Mouse (Mus musculus) embryonic facial prominence, embryonic 12.5 days (tissue): ENCODE measurements around the gene Tax1bp3. TPM values are rescaled to one million over a fixed set of nuclear protein-coding genes. Genes with fewer than 3 reads are reported as not detected.

Source experiments
- ATAC-seq: fragments of 200-750 bp; cut with Nextera tagmentation; 2 replicates; pipeline ENCODE4 v1.8.0; 2017; ENCODE audit not compliant: insufficient number of reproducible peaks, insufficient read depth, low FRiP score, low TSS enrichment
- H3K27ac ChIP-seq: fragments of 300-500 bp; sonication (generic); 2 replicates; pipeline ENCODE4 v1.5.1; 2016; ENCODE audit warnings: mild to moderate bottlenecking
- H3K27me3 ChIP-seq: fragments of 300-500 bp; sonication (generic); 2 replicates; pipeline ENCODE4 v1.6.1; 2016; ENCODE audit warnings: mild to moderate bottlenecking, moderate library complexity
- H3K36me3 ChIP-seq: fragments of 300-500 bp; sonication (generic); 2 replicates; pipeline ENCODE4 v1.6.1; 2016; ENCODE audit warnings: mild to moderate bottlenecking
- H3K4me1 ChIP-seq: fragments of 300-500 bp; sonication (generic); 2 replicates; pipeline ENCODE4 v1.6.1; 2016
- H3K4me2 ChIP-seq: fragments of 300-500 bp; sonication (generic); replicated peaks from 2 replicates; pipeline ENCODE4 v1.6.1; 2016; ENCODE audit warnings: mild to moderate bottlenecking, moderate library complexity
- H3K4me3 ChIP-seq: fragments of 300-500 bp; sonication (generic); 2 replicates; pipeline ENCODE4 v1.5.1; 2016; ENCODE audit warnings: mild to moderate bottlenecking
- H3K9ac ChIP-seq: fragments of 300-500 bp; sonication (generic); 2 replicates; pipeline ENCODE4 v1.6.1; 2016; ENCODE audit warnings: mild to moderate bottlenecking, moderate library complexity
- H3K9me3 ChIP-seq: fragments of 300-500 bp; sonication (generic); 2 replicates; pipeline ENCODE4 v1.6.1; 2016; ENCODE audit warnings: mild to moderate bottlenecking, moderate library complexity
- whole genome bisulfite sequencing: fragments of 180-500 bp; shearing (Covaris S2); methylation state at CpG from one replicate; pipeline ENCODE4 v1.1.7; 2016; 5-methylcytosine and 5-hydroxymethylcytosine counted together
- polyA plus RNA-seq: library from polyadenylated mRNA; unstranded; fragments of >200 nt; fragmentation: Nextera tagmentation; extraction: Ambion mirVana; gene quantifications from 2 replicates; pipeline ENCODE4 v1.2.1, GENCODE M21; 2016

Gene Tax1bp3
- polyA plus RNA-seq, 1 experiment from 2014 or later: 206 TPM

GRCm38 (mm10) chr11:73201597-73201996 lies 24.7 kb downstream of the Tax1bp3 start:
- H3K4me3 ChIP-seq: no peak overlapping the region
- no peak overlapping the region for H3K27ac ChIP-seq
- no peaks in the 10 kb centered on the region for H3K27me3 ChIP-seq
- ATAC-seq: no peak
- H3K4me2 ChIP-seq: no peak overlapping the region
- no peaks in the 10 kb centered on the region for H3K36me3 ChIP-seq
- 28% methylated on average over 4 of the region's 4 CpGs for WGBS
- H3K9me3 ChIP-seq: no peaks in the 10 kb centered on the region
- H3K4me1 ChIP-seq: peaks cover 9% of the 10 kb centered on the region
- no peak overlapping the region for H3K9ac ChIP-seq

GRCm38 (mm10) chr11:73203895-73204294 lies 27.0 kb downstream of the Tax1bp3 start:
- no peaks in the 10 kb centered on the region for H3K4me1 ChIP-seq
- no peaks in the 10 kb centered on the region for H3K27me3 ChIP-seq
- H3K4me3 ChIP-seq: no peak overlapping the region
- no peak overlapping the region for H3K27ac ChIP-seq
- no peak overlapping the region for H3K9ac ChIP-seq
- no peak overlapping the region for H3K4me2 ChIP-seq
- 82% methylated on average over 8 of the region's 8 CpGs for whole genome bisulfite sequencing
- ATAC-seq: no peak
- H3K36me3 ChIP-seq: no peaks in the 10 kb centered on the region
- H3K9me3 ChIP-seq: no peaks in the 10 kb centered on the region

GRCm38 (mm10) chr11:73205194-73205593 lies 28.3 kb downstream of the Tax1bp3 start:
- 60% methylated on average over 7 of the region's 7 CpGs for WGBS
- H3K27me3 ChIP-seq: no peaks in the 10 kb centered on the region
- no peaks in the 10 kb centered on the region for H3K9me3 ChIP-seq
- H3K9ac ChIP-seq: no peak overlapping the region
- no peak overlapping the region for H3K4me3 ChIP-seq
- ATAC-seq: no peak
- H3K4me1 ChIP-seq: no peaks in the 10 kb centered on the region
- no peaks in the 10 kb centered on the region for H3K36me3 ChIP-seq
- no peak overlapping the region for H3K27ac ChIP-seq
- H3K4me2 ChIP-seq: no peak overlapping the region

GRCm38 (mm10) chr11:73207621-73208020 lies 30.7 kb downstream of the Tax1bp3 start:
- no peaks in the 10 kb centered on the region for H3K4me1 ChIP-seq
- no peak overlapping the region for H3K9ac ChIP-seq
- no peaks in the 10 kb centered on the region for H3K9me3 ChIP-seq
- H3K27ac ChIP-seq: no peak overlapping the region
- 79% methylated on average over 2 of the region's 2 CpGs for WGBS
- no peak overlapping the region for H3K4me3 ChIP-seq
- no peak for ATAC-seq
- H3K4me2 ChIP-seq: no peak overlapping the region
- no peaks in the 10 kb centered on the region for H3K36me3 ChIP-seq
- no peaks in the 10 kb centered on the region for H3K27me3 ChIP-seq

GRCm38 (mm10) chr11:73213956-73214355 lies 37.1 kb downstream of the Tax1bp3 start:
- H3K4me3 ChIP-seq: no peak overlapping the region
- H3K9me3 ChIP-seq: no peaks in the 10 kb centered on the region
- no peak for ATAC-seq
- H3K27ac ChIP-seq: no peak overlapping the region
- H3K9ac ChIP-seq: no peak overlapping the region
- no peaks in the 10 kb centered on the region for H3K36me3 ChIP-seq
- H3K27me3 ChIP-seq: no peaks in the 10 kb centered on the region
- no peaks in the 10 kb centered on the region for H3K4me1 ChIP-seq
- H3K4me2 ChIP-seq: no peak overlapping the region
- 80% methylated on average over 3 of the region's 3 CpGs for WGBS

- H3K9me3 ChIP-seq: no peaks in the 10 kb centered on the region
- H3K27ac ChIP-seq: no peak overlapping the region
- 61% methylated on average over 2 of the region's 2 CpGs for WGBS
- H3K4me2 ChIP-seq: no peak overlapping the region
- no peak overlapping the region for H3K9ac ChIP-seq
- H3K36me3 ChIP-seq: no peaks in the 10 kb centered on the region
- H3K4me1 ChIP-seq: no peaks in the 10 kb centered on the region
- H3K4me3 ChIP-seq: no peak overlapping the region
- no peak for ATAC-seq
- no peaks in the 10 kb centered on the region for H3K27me3 ChIP-seq
Measured at GRCm38 (mm10) chr11:73219671-73220070, 42.8 kb downstream of the Tax1bp3 start.

- Histone ChIP-seq H3K4me2 (no peak overlapping the region), H3K9ac (no peak overlapping the region), H3K36me3 (no peaks in the 10 kb centered on the region), H3K4me3 (no peak overlapping the region), H3K4me1 (no peaks in the 10 kb centered on the region), H3K27me3 (no peaks in the 10 kb centered on the region), H3K9me3 (no peaks in the 10 kb centered on the region), H3K27ac (no peak overlapping the region)
- no peak for ATAC-seq
- WGBS: 83% methylated on average over 1 of the region's 1 CpGs
Measured at GRCm38 (mm10) chr11:73220651-73221050, 43.8 kb downstream of the Tax1bp3 start.

GRCm38 (mm10) chr11:73222846-73223245 lies 46.0 kb downstream of the Tax1bp3 start:
- Histone ChIP-seq H3K4me1 (no peaks in the 10 kb centered on the region), H3K27me3 (no peaks in the 10 kb centered on the region), H3K9me3 (no peaks in the 10 kb centered on the region), H3K36me3 (no peaks in the 10 kb centered on the region), H3K4me2 (no peak overlapping the region), H3K27ac (no peak overlapping the region), H3K9ac (no peak overlapping the region), H3K4me3 (no peak overlapping the region)
- WGBS: 41% methylated on average over 5 of the region's 5 CpGs
- ATAC-seq: no peak

GRCm38 (mm10) chr11:73223966-73224365 lies 47.1 kb downstream of the Tax1bp3 start:
- H3K9ac ChIP-seq: no peak overlapping the region
- WGBS: 74% methylated on average over 2 of the region's 2 CpGs
- H3K27me3 ChIP-seq: no peaks in the 10 kb centered on the region
- H3K4me1 ChIP-seq: no peaks in the 10 kb centered on the region
- no peaks in the 10 kb centered on the region for H3K9me3 ChIP-seq
- no peaks in the 10 kb centered on the region for H3K36me3 ChIP-seq
- H3K4me2 ChIP-seq: no peak overlapping the region
- no peak for ATAC-seq
- no peak overlapping the region for H3K27ac ChIP-seq
- H3K4me3 ChIP-seq: no peak overlapping the region

- no peak overlapping the region for H3K4me3 ChIP-seq
- WGBS: 88% methylated on average over 6 of the region's 6 CpGs
- H3K36me3 ChIP-seq: no peaks in the 10 kb centered on the region
- no peak overlapping the region for H3K9ac ChIP-seq
- no peak overlapping the region for H3K27ac ChIP-seq
- H3K4me2 ChIP-seq: no peak overlapping the region
- H3K4me1 ChIP-seq: no peaks in the 10 kb centered on the region
- ATAC-seq: no peak
- H3K27me3 ChIP-seq: no peaks in the 10 kb centered on the region
- no peaks in the 10 kb centered on the region for H3K9me3 ChIP-seq
Measured at GRCm38 (mm10) chr11:73225856-73226255, 49.0 kb downstream of the Tax1bp3 start.

GRCm38 (mm10) chr11:73228881-73229280 lies 52.0 kb downstream of the Tax1bp3 start:
- 79% methylated on average over 5 of the region's 5 CpGs for WGBS
- Histone ChIP-seq H3K4me1 (no peaks in the 10 kb centered on the region), H3K27ac (no peak overlapping the region), H3K27me3 (no peaks in the 10 kb centered on the region), H3K9me3 (no peaks in the 10 kb centered on the region), H3K4me3 (no peak overlapping the region), H3K9ac (no peak overlapping the region), H3K36me3 (no peaks in the 10 kb centered on the region), H3K4me2 (no peak overlapping the region)
- ATAC-seq: no peak

GRCm38 (mm10) chr11:73230081-73230480 lies 53.2 kb downstream of the Tax1bp3 start:
- Histone ChIP-seq H3K9me3 (no peaks in the 10 kb centered on the region), H3K9ac (no peak overlapping the region), H3K27me3 (no peaks in the 10 kb centered on the region), H3K4me2 (no peak overlapping the region), H3K36me3 (no peaks in the 10 kb centered on the region), H3K27ac (no peak overlapping the region), H3K4me1 (no peaks in the 10 kb centered on the region), H3K4me3 (no peak overlapping the region)
- 84% methylated on average over 5 of the region's 5 CpGs for WGBS
- no peak for ATAC-seq

- no peaks in the 10 kb centered on the region for H3K27me3 ChIP-seq
- H3K36me3 ChIP-seq: no peaks in the 10 kb centered on the region
- H3K27ac ChIP-seq: no peak overlapping the region
- ATAC-seq: no peak
- no peak overlapping the region for H3K9ac ChIP-seq
- H3K4me2 ChIP-seq: no peak overlapping the region
- no peak overlapping the region for H3K4me3 ChIP-seq
- no peaks in the 10 kb centered on the region for H3K9me3 ChIP-seq
- WGBS: 62% methylated on average over 2 of the region's 2 CpGs
- H3K4me1 ChIP-seq: no peaks in the 10 kb centered on the region
Measured at GRCm38 (mm10) chr11:73232513-73232912, 55.6 kb downstream of the Tax1bp3 start.
